Mouse (Mus musculus): ENCODE results near the gene Izumo4.
A peak's percentile ranks its signal among the peaks of the same experiment; 100 is the strongest.

Izumo4 gene

GRCm38 (mm10) chr10:80669737-80670485, 32.1 kb upstream of the Izumo4 start:
- DNase-seq, result peak; percentile 88

GRCm38 (mm10) chr10:80670531-80670930, 31.5 kb upstream of the Izumo4 start:
- DNase-seq, result peak; percentile 58

- DNase-seq, result no peak
Observed at GRCm38 (mm10) chr10:80671251-80671650, 30.7 kb upstream of the Izumo4 start.

- peak; percentile 42 for DNase-seq
Observed at GRCm38 (mm10) chr10:80671936-80672690, 29.9 kb upstream of the Izumo4 start.

- no peak for DNase-seq
Observed at GRCm38 (mm10) chr10:80673690-80674089, 28.3 kb upstream of the Izumo4 start.

GRCm38 (mm10) chr10:80674161-80674711, 27.7 kb upstream of the Izumo4 start:
- peak; percentile 78 for DNase-seq

GRCm38 (mm10) chr10:80674851-80675404, 27.1 kb upstream of the Izumo4 start:
- DNase-seq, result peak; percentile 56

GRCm38 (mm10) chr10:80675405-80676197, 26.4 kb upstream of the Izumo4 start:
- DNase-seq, result peak; percentile 78

GRCm38 (mm10) chr10:80676198-80676928, 25.6 kb upstream of the Izumo4 start:
- peak; percentile 100 for DNase-seq

GRCm38 (mm10) chr10:80677128-80677875, 24.7 kb upstream of the Izumo4 start:
- DNase-seq, result peak; percentile 49

- peak; percentile 92 for DNase-seq
Observed at GRCm38 (mm10) chr10:80677942-80678436, 24.0 kb upstream of the Izumo4 start, which contains the start of gene Mknk2. Gene Mknk2 (minus strand): TSS chr10:80678112.

GRCm38 (mm10) chr10:80678601-80679377, 23.2 kb upstream of the Izumo4 start:
- DNase-seq, result peak; percentile 49

- DNase-seq, result peak; percentile 65
Observed at GRCm38 (mm10) chr10:80679556-80680259, 22.3 kb upstream of the Izumo4 start.

- peak; percentile 46 for DNase-seq
Observed at GRCm38 (mm10) chr10:80680260-80680696, 21.7 kb upstream of the Izumo4 start.

- DNase-seq, result no peak
Observed at GRCm38 (mm10) chr10:80682003-80682402, 20.0 kb upstream of the Izumo4 start.

- DNase-seq, result no peak
Observed at GRCm38 (mm10) chr10:80683647-80684046, 18.3 kb upstream of the Izumo4 start.

GRCm38 (mm10) chr10:80684214-80684613, 17.8 kb upstream of the Izumo4 start:
- no peak for DNase-seq

- DNase-seq, result no peak
Observed at GRCm38 (mm10) chr10:80684984-80685383, 17.0 kb upstream of the Izumo4 start.

- no peak for DNase-seq
Observed at GRCm38 (mm10) chr10:80686617-80687016, 15.4 kb upstream of the Izumo4 start.

Measured in cerebellum, adult 11-12 months (tissue).